Mouse (Mus musculus) embryonic facial prominence, embryonic 14.5 days (tissue): ENCODE results near the gene Btbd7. TPM values are rescaled to one million over a fixed set of nuclear protein-coding genes. Genes with fewer than 3 reads are reported as not detected.
A peak's percentile ranks its signal among the peaks of the same experiment; 100 is the strongest.

ENCODE experiments used
- ATAC-seq: fragments of 200-750 bp; cut with Nextera tagmentation; 2 replicates; pipeline ENCODE4 v1.8.0; 2017; ENCODE audit warnings: low read depth, moderate number of reproducible peaks, moderate TSS enrichment
- DNase-seq: peaks from one replicate; pipeline ENCODE4 v3.0.0-alpha.2; 2015; ENCODE audit warnings: low spot score
- H3K27ac ChIP-seq: fragments of 300-500 bp; sonication (generic); replicated peaks from 2 replicates; pipeline ENCODE4 v1.5.1; 2014; ENCODE audit warnings: low read depth, mild to moderate bottlenecking, low read length, moderate library complexity
- H3K27me3 ChIP-seq: fragments of 300-500 bp; sonication (generic); replicated peaks from 2 replicates; pipeline ENCODE4 v1.6.1; 2014; ENCODE audit warnings: low read length; ENCODE audit not compliant: control insufficient read depth, insufficient read depth
- H3K36me3 ChIP-seq: fragments of 300-500 bp; sonication (generic); 2 replicates; pipeline ENCODE4 v1.6.1; 2014; ENCODE audit warnings: low read length, mixed read lengths; ENCODE audit not compliant: control insufficient read depth, insufficient read depth
- H3K4me1 ChIP-seq: fragments of 300-500 bp; sonication (generic); 2 replicates; pipeline ENCODE4 v1.6.1; 2014; ENCODE audit warnings: antibody characterized with exemption, low read length; ENCODE audit not compliant: control insufficient read depth, insufficient read depth
- H3K4me2 ChIP-seq: fragments of 300-500 bp; sonication (generic); 2 replicates; pipeline ENCODE4 v1.6.1; 2014; ENCODE audit warnings: low read depth, mild to moderate bottlenecking, low read length, moderate library complexity, mixed read lengths
- H3K4me3 ChIP-seq: fragments of 300-500 bp; sonication (generic); 2 replicates; pipeline ENCODE4 v1.5.1; 2014; ENCODE audit warnings: low read depth, mild to moderate bottlenecking, low read length
- H3K9ac ChIP-seq: fragments of 300-500 bp; sonication (generic); 2 replicates; pipeline ENCODE4 v1.6.1; 2014; ENCODE audit warnings: low read depth, mild to moderate bottlenecking, low read length, moderate library complexity, mixed read lengths
- H3K9me3 ChIP-seq: fragments of 300-500 bp; sonication (generic); 2 replicates; pipeline ENCODE4 v1.6.1; 2016; ENCODE audit warnings: low read length; ENCODE audit not compliant: control insufficient read depth
- WGBS: fragments of 180-500 bp; shearing (Covaris S2); extraction: QIAGEN DNeasy Blood & Tissue Kit; methylation state at CpG from one replicate; pipeline ENCODE4 v1.1.7; 2014; 5-methylcytosine and 5-hydroxymethylcytosine counted together
- polyA plus RNA-seq: library from polyadenylated mRNA; unstranded; fragments of >200 nt; fragmentation: Nextera tagmentation; extraction: Ambion mirVana; gene quantifications from 2 replicates; pipeline ENCODE4 v1.2.1, GENCODE M21; 2014

Btbd7 gene
- polyA plus RNA-seq, 1 experiment from 2014 or later = 20.1 TPM

- H3K9ac ChIP-seq = no peak overlapping the region
- no peaks in the 10 kb centered on the region for H3K4me1 ChIP-seq
- peaks cover 86% of the 10 kb centered on the region for H3K36me3 ChIP-seq
- H3K4me3 ChIP-seq = no peak overlapping the region
- H3K9me3 ChIP-seq = no peaks in the 10 kb centered on the region
- WGBS = 96% methylated on average over 5 of the region's 5 CpGs
- ATAC-seq (no peak), DNase-seq (no peak)
- H3K27me3 ChIP-seq = no peaks in the 10 kb centered on the region
- H3K4me2 ChIP-seq = no peak overlapping the region
- H3K27ac ChIP-seq = no peak overlapping the region
Measured at GRCm38 (mm10) chr12:102772676-102773075, 105.6 kb downstream of the Btbd7 start.

- DNase-seq (no peak), ATAC-seq (no peak)
- Histone ChIP-seq H3K4me1 (no peaks in the 10 kb centered on the region), H3K9me3 (no peaks in the 10 kb centered on the region), H3K36me3 (peaks cover 86% of the 10 kb centered on the region), H3K27me3 (no peaks in the 10 kb centered on the region), H3K4me2 (no peak overlapping the region), H3K9ac (no peak overlapping the region), H3K4me3 (no peak overlapping the region), H3K27ac (no peak overlapping the region)
- WGBS = 97% methylated on average over 8 of the region's 8 CpGs
Measured at GRCm38 (mm10) chr12:102771601-102772000, 106.7 kb downstream of the Btbd7 start.

- Histone ChIP-seq H3K4me2 (no peak overlapping the region), H3K36me3 (peaks cover 87% of the 10 kb centered on the region), H3K9ac (no peak overlapping the region), H3K4me1 (no peaks in the 10 kb centered on the region), H3K9me3 (no peaks in the 10 kb centered on the region), H3K27me3 (no peaks in the 10 kb centered on the region), H3K4me3 (no peak overlapping the region), H3K27ac (no peak overlapping the region)
- ATAC-seq (no peak), DNase-seq (no peak)
- WGBS = 91% methylated on average over 4 of the region's 4 CpGs
Measured at GRCm38 (mm10) chr12:102769000-102769399, 109.3 kb downstream of the Btbd7 start.

- H3K36me3 ChIP-seq = peaks cover 48% of the 10 kb centered on the region
- no peak overlapping the region for H3K9ac ChIP-seq
- DNase-seq = no peak
- H3K27me3 ChIP-seq = no peaks in the 10 kb centered on the region
- ATAC-seq = no peak
- H3K4me3 ChIP-seq = no peak overlapping the region
- no peaks in the 10 kb centered on the region for H3K9me3 ChIP-seq
- no peak overlapping the region for H3K27ac ChIP-seq
- peaks cover 6% of the 10 kb centered on the region for H3K4me1 ChIP-seq
- H3K4me2 ChIP-seq = no peak overlapping the region
Measured at GRCm38 (mm10) chr12:102763696-102764095, 114.6 kb downstream of the Btbd7 start.

- H3K36me3 ChIP-seq = peaks cover 31% of the 10 kb centered on the region
- no peak for DNase-seq
- no peaks in the 10 kb centered on the region for H3K27me3 ChIP-seq
- no peak for ATAC-seq
- peaks cover 10% of the 10 kb centered on the region for H3K4me1 ChIP-seq
- 85% methylated on average over 3 of the region's 3 CpGs for WGBS
- no peak overlapping the region for H3K4me2 ChIP-seq
- no peak overlapping the region for H3K9ac ChIP-seq
- H3K4me3 ChIP-seq = no peak overlapping the region
- H3K9me3 ChIP-seq = no peaks in the 10 kb centered on the region
- no peak overlapping the region for H3K27ac ChIP-seq
Measured at GRCm38 (mm10) chr12:102761668-102762067, 116.6 kb downstream of the Btbd7 start.

GRCm38 (mm10) chr12:102758936-102759335, 119.3 kb downstream of the Btbd7 start:
- H3K27me3 ChIP-seq = no peaks in the 10 kb centered on the region
- DNase-seq = no peak
- 3% methylated on average over 5 of the region's 5 CpGs for WGBS
- no peaks in the 10 kb centered on the region for H3K9me3 ChIP-seq
- peak overlapping the region; percentile 92 for H3K4me2 ChIP-seq
- no peak for ATAC-seq
- H3K9ac ChIP-seq = peak overlapping the region; percentile 77
- 0 out of 2 replicates have a peak overlapping the region, but pooled peaks have one; percentile 15 for H3K27ac ChIP-seq
- peaks cover 13% of the 10 kb centered on the region for H3K4me1 ChIP-seq
- peaks cover 14% of the 10 kb centered on the region for H3K36me3 ChIP-seq
- peak overlapping the region; percentile 64 for H3K4me3 ChIP-seq

- ATAC-seq (no peak), DNase-seq (no peak)
- H3K9ac ChIP-seq = peak within 1 kb of the TSS; percentile 77
- peak within 1 kb of the TSS; percentile 81 for H3K27ac ChIP-seq
- H3K4me1 ChIP-seq = peaks cover 13% of the 10 kb centered on the region
- peak within 1 kb of the TSS; percentile 64 for H3K4me3 ChIP-seq
- peak within 1 kb of the TSS; percentile 92 for H3K4me2 ChIP-seq
- WGBS = under 1% methylated on average over 10 of the region's 10 CpGs
- H3K27me3 ChIP-seq = no peaks in the 10 kb centered on the region
- H3K9me3 ChIP-seq = no peaks in the 10 kb centered on the region
- H3K36me3 ChIP-seq = peaks cover 14% of the 10 kb centered on the region
Measured at GRCm38 (mm10) chr12:102758403-102758756, 119.9 kb downstream of the Btbd7 start, which contains the start of gene Gm20604. TSS of gene Gm20604 (minus strand) at chr12:102758672.

- H3K4me2 ChIP-seq = peak within 1 kb of the TSS; percentile 92
- H3K27ac ChIP-seq = peak within 1 kb of the TSS; percentile 81
- peak within 1 kb of the TSS; percentile 64 for H3K4me3 ChIP-seq
- no peaks in the 10 kb centered on the region for H3K27me3 ChIP-seq
- no peaks in the 10 kb centered on the region for H3K9me3 ChIP-seq
- H3K4me1 ChIP-seq = peaks cover 13% of the 10 kb centered on the region
- H3K36me3 ChIP-seq = peaks cover 16% of the 10 kb centered on the region
- peak within 1 kb of the TSS; percentile 77 for H3K9ac ChIP-seq
- DNase-seq (peak; percentile 99), ATAC-seq (peak; percentile 97)
- WGBS = under 1% methylated on average over 37 of the region's 73 CpGs
Measured at GRCm38 (mm10) chr12:102757689-102758402, 120.4 kb downstream of the Btbd7 start, which contains the start of the genes Gm28051, Gon7 and Ubr7. TSS of gene Gm28051 (minus strand) at chr12:102757765. TSS of gene Gon7 (minus strand) at chr12:102757803. TSS of gene Ubr7 (plus strand) at chr12:102757967.
